In the genomic region with DNA sequence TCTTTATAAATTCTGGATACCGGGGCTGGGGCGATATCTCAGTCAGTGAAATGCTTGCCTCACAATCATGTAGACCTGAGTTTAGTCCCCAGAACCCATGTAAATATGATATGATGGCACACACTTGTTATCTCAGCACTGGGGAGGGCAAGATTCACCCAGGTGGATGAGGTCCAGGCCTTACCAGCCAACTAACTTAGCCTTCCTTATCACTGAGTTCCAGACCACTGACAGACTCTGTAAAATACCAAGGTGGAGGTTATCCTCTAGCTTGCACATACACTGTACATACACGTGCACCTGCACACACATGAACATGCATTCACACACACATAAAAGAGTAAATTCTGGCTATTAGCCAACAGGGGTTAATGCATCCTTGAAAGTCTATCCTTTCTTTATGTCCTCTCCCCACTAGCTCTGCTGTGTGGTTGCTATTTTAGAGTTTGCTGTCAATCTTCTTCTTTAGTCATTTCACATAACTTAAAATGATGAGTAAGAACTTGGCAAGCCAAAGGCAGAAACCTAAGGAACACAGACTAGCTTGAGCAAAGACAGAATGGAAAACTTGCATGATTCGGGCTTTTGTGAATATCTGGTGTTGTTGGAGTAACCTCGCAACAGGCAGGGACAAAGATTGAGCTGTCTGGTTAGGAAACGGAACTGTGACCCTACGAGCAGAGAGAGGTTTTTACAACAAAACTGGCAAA, we compare ENCODE assay signal across 24 mouse cellular contexts. TPM values are rescaled to one million over a fixed set of nuclear protein-coding genes. Genes with fewer than 3 reads are reported as not detected.
DNase-seq lines count a peak whose midpoint lies in the region; ATAC-seq lines count a peak whose summit lies in the region.
"Had no signal": no experiment of that assay in that cellular context is flagged by ENCODE, and none has a peak within 500 bp of the region (broad histone marks: within the 10 kb centered on the region; RNA-seq: fewer than 3 reads in every experiment).

No protein-coding gene starts in this region.

- H3K27ac ChIP-seq in forebrain, embryonic 15.5 days (replicated peaks): no peak overlapping the region
- H3K27ac ChIP-seq: gastrocnemius, adult 2 months; hindbrain, embryonic 12.5 days; layer of hippocampus, adult 2 months; limb, embryonic 12.5 days; midbrain, embryonic 10.5 days; neural tube, embryonic 15.5 days had no signal

- no peak overlapping the region for H3K4me2 ChIP-seq in forebrain, embryonic 15.5 days (replicated peaks)
- H3K4me2 ChIP-seq: hindbrain, embryonic 12.5 days; limb, embryonic 12.5 days; neural tube, embryonic 15.5 days had no signal

- WGBS in forebrain, embryonic 15.5 days: 88% methylated on average over 7 of the region's 7 CpGs

- H3K4me3 ChIP-seq in forebrain, embryonic 15.5 days: no peak overlapping the region
- H3K4me3 ChIP-seq: gastrocnemius, adult 2 months; hindbrain, embryonic 12.5 days; layer of hippocampus, adult 2 months; limb, embryonic 12.5 days; midbrain, embryonic 10.5 days; neural tube, embryonic 15.5 days had no signal

- peaks cover 14% of the 10 kb centered on the region for H3K4me1 ChIP-seq in forebrain, embryonic 15.5 days

- no peaks in the 10 kb centered on the region for H3K36me3 ChIP-seq in forebrain, embryonic 15.5 days
- H3K36me3 ChIP-seq: hindbrain, embryonic 12.5 days; limb, embryonic 12.5 days; midbrain, embryonic 10.5 days; neural tube, embryonic 15.5 days had no signal

- H3K27me3 ChIP-seq in forebrain, embryonic 15.5 days: peaks cover 27% of the 10 kb centered on the region

- no peaks in the 10 kb centered on the region for H3K9me3 ChIP-seq in forebrain, embryonic 15.5 days
- H3K9me3 ChIP-seq: hindbrain, embryonic 12.5 days; limb, embryonic 12.5 days; midbrain, embryonic 10.5 days; neural tube, embryonic 15.5 days had no signal

- no peak overlapping the region for H3K9ac ChIP-seq in forebrain, embryonic 15.5 days (replicated peaks)
- H3K9ac ChIP-seq: hindbrain, embryonic 12.5 days; limb, embryonic 12.5 days; neural tube, embryonic 15.5 days had no signal

- ATAC-seq in megakaryocyte-erythroid progenitor cell, adult 5-6 weeks (replicated peaks; ENCODE audit: low FRiP score, low TSS enrichment, poor library complexity, severe bottlenecking): peak; percentile 72
- no peak for ATAC-seq in forebrain, embryonic 15.5 days (replicated peaks)
- ATAC-seq: forebrain, embryonic 16.5 days; intestine, postnatal 0 days; Patski had no signal

- peak; percentile 75 for DNase-seq in 3T3-L1 (ENCODE audit: low read depth, low spot score)
- peak; percentile 15 for DNase-seq in 416B (ENCODE audit: low read depth)
- DNase-seq in fibroblast of lung, adult 2 months (ENCODE audit: low read depth): peak; percentile 14
- no peak for DNase-seq in Muller cell, postnatal 12 days (ENCODE audit: inconsistent ontology term)
- no peak for DNase-seq in right cerebral cortex, postnatal 4 days
- DNase-seq: adrenal gland, adult 2 months; cerebellum, adult 2 months; cerebellum, postnatal 25 days; gastrocnemius, adult 2 months; kidney, postnatal 25 days; lung, adult 2 months; right cerebral cortex, adult 18-20 months had no signal

RNA-seq across cellular contexts. Expression of gene Slc35d3, which starts 4.5 kb away (rescaled TPM):
- 0.72 and 0.92 TPM in 2 replicates for total RNA-seq in megakaryocyte-erythroid progenitor cell, adult 5-6 weeks (2014; fragmentation: Nextera tagmentation)
- total RNA-seq in megakaryocyte-erythroid progenitor cell, adult 5-6 weeks (2017): 0.14 and 1.6 TPM in 2 replicates
- polyA plus RNA-seq in forebrain, embryonic 15.5 days (2015; fragmentation: Nextera tagmentation; extraction: Ambion mirVana): 1.2 and 1.3 TPM in 2 replicates
- total RNA-seq: gastrocnemius, adult 2 months; heart, adult 8-10 months; heart, postnatal 25 days had no signal
- polyA plus RNA-seq: Patski had no signal

RNA-seq across cellular contexts. Expression of gene Pex7, which starts 51.7 kb away (rescaled TPM):
- total RNA-seq in megakaryocyte-erythroid progenitor cell, adult 5-6 weeks (2014; fragmentation: Nextera tagmentation): 21.9 and 28.2 TPM in 2 replicates
- 16.0 and 20.9 TPM in 2 replicates for total RNA-seq in megakaryocyte-erythroid progenitor cell, adult 5-6 weeks (2017)
- polyA plus RNA-seq in forebrain, embryonic 15.5 days (2015; fragmentation: Nextera tagmentation; extraction: Ambion mirVana): 26.4 and 27.7 TPM in 2 replicates

Comparison
In these comparisons a context has a peak if more than half of its experiments do, and no peak if none do; other contexts are left out.
1. DNase-seq: peak in 3T3-L1 (single experiment), 416B (single experiment) and fibroblast of lung, adult 2 months (single experiment); none in Muller cell, postnatal 12 days (single experiment) and right cerebral cortex, postnatal 4 days (single experiment).